Mouse (Mus musculus) gastrocnemius, adult 2 months (tissue): Measurements from ENCODE around the gene Gm3373. TPM values are rescaled to one million over a fixed set of nuclear protein-coding genes. Genes with fewer than 3 reads are reported as not detected.
"Not testable (repeated sequence)": the region's sequence is repeated elsewhere in the genome, so short reads cannot be mapped to it uniquely, and the experiment has no call there.

Experiments used
- DNase-seq: peaks from one replicate; pipeline ENCODE4 v3.0.0; 2022
- H3K27ac ChIP-seq: fragments of 200-600 bp; 2 replicates; pipeline ENCODE4 v1.8.1; 2022; ENCODE audit warnings: mild to moderate bottlenecking
- H3K4me3 ChIP-seq: fragments of 200-600 bp; 2 replicates; pipeline ENCODE4 v1.8.1; 2022; ENCODE audit warnings: mild to moderate bottlenecking, moderate library complexity
- intact Hi-C: fragments of 180-260 bp; cut with DNase I; formaldehyde crosslinking; loops from one replicate; pipeline ENCODE4 v1.15.1; 2025
- long read RNA-seq, 2 experiments: library from polyadenylated mRNA; stranded (forward); transcript quantifications; one replicate each; pipeline ENCODE4 v2.0.0; 2021
- total RNA-seq, 2 experiments: library from RNA; stranded (reverse); gene quantifications; 2 replicates each; pipeline ENCODE4 v1.2.3; 2021

The Gm3373 gene
- under 1 TPM in 1 of 2 experiments, not detected in 1; 0.47 TPM for total RNA-seq
- long read RNA-seq, experiment 1, result 0 reads
- long read RNA-seq, experiment 2, result 0 reads

GRCm38 (mm10) chr14:5741477-5741876 is at the start of gene Gm3373:
Gene Gm3373, minus strand, starts transcription at chr14:5741577.
- DNase-seq, H3K27ac ChIP-seq, H3K4me3 ChIP-seq, intact Hi-C loops: not testable (repeated sequence)

DNA sequence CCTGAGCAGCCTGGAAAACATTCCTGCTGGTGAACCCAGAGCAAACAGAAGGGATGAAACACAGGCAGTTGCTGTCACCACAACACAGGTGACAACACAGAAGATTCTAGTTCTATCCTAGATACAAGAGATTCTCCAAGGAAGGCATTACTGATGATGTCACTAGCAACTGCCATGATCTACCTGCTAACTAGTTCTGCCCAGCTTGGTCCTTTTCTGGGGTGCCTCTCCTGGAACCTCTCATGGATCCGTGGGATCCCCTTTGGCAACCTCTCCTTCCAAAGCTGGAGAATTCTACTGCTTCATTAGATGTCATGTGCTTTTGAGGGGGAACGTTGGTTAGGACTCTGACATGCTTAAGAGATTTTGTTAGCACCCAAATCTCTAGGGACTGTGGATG is 54.0 kb downstream of the Gm3373 start, which contains the start of gene Gm9603:
Gene Gm9603, minus strand, starts transcription at position 101 of the 400 bp plus-strand sequence.
- DNase-seq, intact Hi-C loops, H3K4me3 ChIP-seq, H3K27ac ChIP-seq: not testable (repeated sequence)

Other genes starting within 250 kb of the Gm3373 start
- under 1 TPM; 0.20 to 0.42 TPM for gene Gm3488, start 239.9 kb downstream of the Gm3373 start, total RNA-seq
- gene Gm3532, start 203.1 kb downstream of the Gm3373 start, total RNA-seq, result not detected
- gene Gm8265, start 108.5 kb downstream of the Gm3373 start, total RNA-seq, result not detected
- not detected for gene Gm9603, start 54.1 kb downstream of the Gm3373 start, total RNA-seq
- not detected for gene Gm3383, start 66.4 kb upstream of the Gm3373 start, total RNA-seq
- not detected for gene Gm3424, start 88.8 kb upstream of the Gm3373 start, total RNA-seq
- gene Gm8237, start 138.8 kb upstream of the Gm3373 start, total RNA-seq, result under 1 TPM in 1 of 2 experiments, not detected in 1; 0.31 TPM
- under 1 TPM in 1 of 2 experiments, not detected in 1; 0.20 TPM for gene Gm3248, start 220.2 kb upstream of the Gm3373 start, total RNA-seq
- not detected for gene Gm3453, start 237.6 kb upstream of the Gm3373 start, total RNA-seq